Mouse (Mus musculus): ENCODE results near the gene Vps13a.

GRCm38 (mm10) chr19:16598653-16599297 lies 182.0 kb downstream of the Vps13a start:
- no peak for TF ChIP-seq CTCF (IDR thresholded peaks at IDR 0.05)
- TF ChIP-seq POLR2A (IDR thresholded peaks at IDR 0.05; ENCODE audit: insufficient read depth, low read depth, low read length): no peak
- no peak for TF ChIP-seq EP300 (IDR thresholded peaks at IDR 0.05; ENCODE audit: insufficient read depth, low read depth, low read length)

Measured in heart, adult 2 months (tissue).